Mouse (Mus musculus): ENCODE measurements around the gene Ppox. TPM values are rescaled to one million over a fixed set of nuclear protein-coding genes. Genes with fewer than 3 reads are reported as not detected.

The Ppox gene
- polyA plus RNA-seq, 1 experiment from 2014 or later: 205 TPM

- no peaks in the 10 kb centered on the region for H3K36me3 ChIP-seq (ENCODE audit: control insufficient read depth, insufficient read depth)
- peaks cover 31% of the 10 kb centered on the region for H3K27me3 ChIP-seq (ENCODE audit: control insufficient read depth, insufficient read depth, low read depth, low read length)
- H3K9me3 ChIP-seq (replicated peaks; ENCODE audit: control insufficient read depth, low read length): no peaks in the 10 kb centered on the region
- H3K27ac ChIP-seq (ENCODE audit: low read length): no peak overlapping the region
- peak overlapping the region; percentile 11; the same call in 1 of the 2 replicates for H3K4me3 ChIP-seq (ENCODE audit: low read depth, low read length)
- 25% methylated on average over 13 of the region's 13 CpGs for WGBS (ENCODE audit: insufficient replicate concordance)
- H3K9ac ChIP-seq (ENCODE audit: low read depth, low read length): no peak overlapping the region
- H3K4me2 ChIP-seq (ENCODE audit: low read depth, low read length): 0 out of 2 replicates have a peak overlapping the region, but pooled peaks have one; percentile 2
- peaks cover 11% of the 10 kb centered on the region for H3K4me1 ChIP-seq (ENCODE audit: control insufficient read depth, low read depth, low read length)
- ATAC-seq (ENCODE audit: low read depth): no peak
Measured at GRCm38 (mm10) chr1:171251594-171252324, 29.2 kb downstream of the Ppox start.

- ATAC-seq (ENCODE audit: low read depth): no peak
- H3K9me3 ChIP-seq (replicated peaks; ENCODE audit: control insufficient read depth, low read length): no peaks in the 10 kb centered on the region
- peak within 1 kb of the TSS; percentile 2 for H3K4me2 ChIP-seq (ENCODE audit: low read depth, low read length)
- WGBS (ENCODE audit: insufficient replicate concordance): 30% methylated on average over 26 of the region's 26 CpGs
- no peak within 1 kb of the TSS for H3K9ac ChIP-seq (ENCODE audit: low read depth, low read length)
- peak within 1 kb of the TSS; percentile 11 for H3K4me3 ChIP-seq (ENCODE audit: low read depth, low read length)
- H3K4me1 ChIP-seq (ENCODE audit: control insufficient read depth, low read depth, low read length): peaks cover 17% of the 10 kb centered on the region
- no peaks in the 10 kb centered on the region for H3K36me3 ChIP-seq (ENCODE audit: control insufficient read depth, insufficient read depth)
- H3K27ac ChIP-seq (ENCODE audit: low read length): no peak within 1 kb of the TSS
- H3K27me3 ChIP-seq (ENCODE audit: control insufficient read depth, insufficient read depth, low read depth, low read length): peaks cover 31% of the 10 kb centered on the region
Measured at GRCm38 (mm10) chr1:171250680-171251593, 30.0 kb downstream of the Ppox start, which contains the start of gene Ndufs2. Ndufs2 (minus strand) TSS chr1:171251388.

DNA sequence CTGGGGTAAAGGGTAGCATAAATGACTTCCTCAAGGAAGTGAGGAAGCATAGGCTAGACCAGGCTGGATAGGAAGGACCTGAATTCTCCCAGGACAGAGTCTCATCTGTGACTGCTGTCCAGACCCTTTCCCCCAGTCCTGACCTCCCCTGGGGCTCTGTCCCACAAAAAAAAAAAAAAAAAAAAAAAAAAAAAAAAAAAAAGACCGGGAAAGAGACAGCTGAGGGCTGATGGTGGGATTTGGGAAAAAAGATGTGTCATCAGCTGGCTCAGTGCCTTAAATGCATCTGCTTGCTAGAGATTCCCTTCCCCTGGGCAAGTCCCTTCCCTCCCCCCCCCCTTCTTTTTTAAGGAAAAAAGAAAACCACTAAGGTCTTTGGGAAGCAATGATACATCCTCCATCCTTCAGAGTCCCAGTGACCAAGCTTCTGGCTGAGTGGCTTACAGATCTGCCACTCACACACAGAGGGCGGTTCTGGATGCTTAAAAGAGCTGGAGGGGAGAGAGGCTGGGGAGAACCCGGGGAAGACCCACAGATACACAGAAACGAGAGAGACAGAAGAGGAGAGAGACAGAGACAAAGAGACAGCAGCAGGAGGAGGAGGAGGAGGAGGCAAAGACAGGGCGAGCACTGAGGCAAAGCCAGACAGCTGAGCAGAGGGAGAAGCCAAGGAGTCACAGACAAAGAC is 30.9 kb downstream of the Ppox start, which contains the start of gene Adamts4:
Gene Adamts4 (plus strand): TSS at position 509 of the 688 bp plus-strand sequence.
- Histone ChIP-seq H3K4me3 (ENCODE audit: low read depth, low read length) (peak within 1 kb of the TSS; percentile 11), H3K9ac (ENCODE audit: low read depth, low read length) (no peak within 1 kb of the TSS), H3K36me3 (ENCODE audit: control insufficient read depth, insufficient read depth) (no peaks in the 10 kb centered on the region), H3K4me1 (ENCODE audit: control insufficient read depth, low read depth, low read length) (peaks cover 20% of the 10 kb centered on the region), H3K27ac (ENCODE audit: low read length) (no peak within 1 kb of the TSS), H3K4me2 (ENCODE audit: low read depth, low read length) (peak within 1 kb of the TSS; percentile 2), H3K9me3 (replicated peaks; ENCODE audit: control insufficient read depth, low read length) (no peaks in the 10 kb centered on the region), H3K27me3 (ENCODE audit: control insufficient read depth, insufficient read depth, low read depth, low read length) (peaks cover 31% of the 10 kb centered on the region)
- ATAC-seq (ENCODE audit: low read depth): no peak
- WGBS (ENCODE audit: insufficient replicate concordance): 19% methylated on average over 5 of the region's 5 CpGs

DNA sequence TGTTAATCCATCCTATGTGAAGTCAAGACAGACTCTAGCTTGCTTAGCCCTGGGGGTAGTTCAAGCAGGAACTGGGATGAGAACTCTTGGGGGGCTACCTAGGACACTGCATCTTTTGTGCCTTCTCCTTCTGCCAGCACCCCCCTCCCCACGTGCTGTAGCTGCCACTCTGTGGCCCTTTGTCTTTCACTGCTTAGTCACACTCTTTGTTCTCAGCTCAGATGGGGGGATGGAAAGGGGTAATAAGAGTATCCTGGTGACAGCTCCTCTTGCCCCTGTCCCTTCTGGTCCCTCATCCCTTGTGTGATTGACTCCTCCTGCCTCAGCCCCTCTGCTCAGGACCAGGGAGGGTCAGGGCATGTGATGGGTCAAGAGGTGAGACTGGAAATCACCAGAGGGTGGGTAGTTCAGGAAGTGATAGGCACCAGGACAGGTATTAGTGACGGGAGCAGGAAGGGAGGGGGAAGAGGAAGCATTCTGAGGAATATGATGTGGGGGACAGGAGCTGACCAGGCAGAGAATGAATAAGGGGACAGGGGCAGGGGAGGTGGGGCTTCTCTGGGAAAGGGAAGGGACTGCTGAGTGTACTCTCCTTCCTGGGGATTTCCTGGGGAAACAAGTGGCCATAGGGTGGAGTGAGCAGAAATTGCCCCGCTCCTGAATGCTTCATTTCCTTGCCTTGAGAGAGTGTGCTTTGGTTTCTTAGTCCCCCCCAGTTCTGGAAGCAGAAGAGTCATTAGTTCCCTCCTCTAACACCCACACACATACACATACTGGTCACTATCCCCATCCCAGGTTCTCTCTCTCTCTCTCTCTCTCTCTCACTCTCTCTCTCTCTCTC is 32.4 kb downstream of the Ppox start:
- Histone ChIP-seq H3K4me1 (ENCODE audit: control insufficient read depth, low read depth, low read length) (peaks cover 20% of the 10 kb centered on the region), H3K27ac (ENCODE audit: low read length) (no peak overlapping the region), H3K9ac (ENCODE audit: low read depth, low read length) (no peak overlapping the region)

DNA sequence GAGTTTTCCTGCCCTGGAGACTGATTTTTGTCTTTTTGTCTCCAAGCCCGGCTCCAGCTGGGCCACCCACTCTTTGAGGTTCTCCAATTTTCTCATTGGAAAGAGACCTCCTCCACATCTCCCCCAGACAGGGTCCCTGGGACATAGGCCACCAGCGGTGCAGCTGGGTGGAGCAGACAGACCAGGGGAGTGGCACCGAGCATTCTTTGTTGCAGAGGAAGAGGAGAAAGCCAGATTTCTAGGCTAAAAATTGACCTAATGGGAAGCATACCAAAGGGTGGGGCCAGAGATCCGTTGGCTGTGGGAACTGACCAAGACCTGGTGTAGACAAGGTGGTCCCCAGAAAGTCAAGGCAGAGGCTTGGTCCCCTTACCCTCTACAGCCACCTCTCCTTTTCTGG is 33.1 kb downstream of the Ppox start:
- Histone ChIP-seq H3K27ac (ENCODE audit: low read length) (peak overlapping the region; percentile 86), H3K27me3 (ENCODE audit: control insufficient read depth, insufficient read depth, low read depth, low read length) (peaks cover 31% of the 10 kb centered on the region), H3K9ac (ENCODE audit: low read depth, low read length) (peak overlapping the region; percentile 65; the same call in 1 of the 2 replicates), H3K4me1 (ENCODE audit: control insufficient read depth, low read depth, low read length) (peaks cover 20% of the 10 kb centered on the region), H3K4me2 (ENCODE audit: low read depth, low read length) (peak overlapping the region; percentile 91), H3K9me3 (replicated peaks; ENCODE audit: control insufficient read depth, low read length) (no peaks in the 10 kb centered on the region), H3K36me3 (ENCODE audit: control insufficient read depth, insufficient read depth) (peaks cover 3% of the 10 kb centered on the region; the same call in 1 of the 2 replicates), H3K4me3 (ENCODE audit: low read depth, low read length) (peak overlapping the region; percentile 71)
- WGBS (ENCODE audit: insufficient replicate concordance): 14% methylated on average over 4 of the region's 4 CpGs
- ATAC-seq (ENCODE audit: low read depth): no peak

More for the DNA sequence above, 32.4 kb downstream of the Ppox start:
- ATAC-seq (ENCODE audit: low read depth): no peak
- no peaks in the 10 kb centered on the region for H3K9me3 ChIP-seq (replicated peaks; ENCODE audit: control insufficient read depth, low read length)
- H3K4me3 ChIP-seq (ENCODE audit: low read depth, low read length): no peak overlapping the region
- no peak overlapping the region for H3K4me2 ChIP-seq (ENCODE audit: low read depth, low read length)
- peaks cover 31% of the 10 kb centered on the region for H3K27me3 ChIP-seq (ENCODE audit: control insufficient read depth, insufficient read depth, low read depth, low read length)
- 26% methylated on average over 3 of the region's 3 CpGs for WGBS (ENCODE audit: insufficient replicate concordance)
- peaks cover 3% of the 10 kb centered on the region; the same call in 1 of the 2 replicates for H3K36me3 ChIP-seq (ENCODE audit: control insufficient read depth, insufficient read depth)

DNA sequence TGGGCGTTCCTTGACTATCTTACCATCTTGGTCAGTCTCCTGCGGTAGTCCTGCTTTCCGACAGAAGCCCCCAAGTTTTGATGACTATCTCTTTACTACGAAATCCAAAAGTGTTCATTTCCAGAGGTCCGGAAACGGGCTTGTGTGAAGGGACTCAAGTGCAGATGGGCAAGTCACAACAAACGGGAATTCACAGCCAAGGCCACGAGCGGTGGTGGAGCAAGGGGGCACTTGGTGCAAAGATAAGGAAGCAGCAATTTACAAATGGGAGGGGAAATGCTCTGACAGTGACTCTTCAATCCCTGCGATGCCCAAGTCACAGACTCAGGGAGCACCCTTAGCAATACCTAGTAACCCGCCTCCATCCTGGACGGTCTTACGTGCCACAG is 33.5 kb downstream of the Ppox start:
- peak; percentile 11; the same call in 1 of the 2 replicates for ATAC-seq (ENCODE audit: low read depth)
- Histone ChIP-seq H3K9me3 (replicated peaks; ENCODE audit: control insufficient read depth, low read length) (no peaks in the 10 kb centered on the region), H3K9ac (ENCODE audit: low read depth, low read length) (peak overlapping the region; percentile 65), H3K4me3 (ENCODE audit: low read depth, low read length) (peak overlapping the region; percentile 71), H3K27ac (ENCODE audit: low read length) (peak overlapping the region; percentile 86), H3K4me1 (ENCODE audit: control insufficient read depth, low read depth, low read length) (peaks cover 20% of the 10 kb centered on the region), H3K36me3 (ENCODE audit: control insufficient read depth, insufficient read depth) (peaks cover 3% of the 10 kb centered on the region; the same call in 1 of the 2 replicates), H3K4me2 (ENCODE audit: low read depth, low read length) (peak overlapping the region; percentile 91), H3K27me3 (ENCODE audit: control insufficient read depth, insufficient read depth, low read depth, low read length) (peaks cover 26% of the 10 kb centered on the region)
- WGBS (ENCODE audit: insufficient replicate concordance): 8% methylated on average over 13 of the region's 13 CpGs

- Histone ChIP-seq H3K4me2 (ENCODE audit: low read depth, low read length) (peak overlapping the region; percentile 91), H3K36me3 (ENCODE audit: control insufficient read depth, insufficient read depth) (peaks cover 3% of the 10 kb centered on the region; the same call in 1 of the 2 replicates), H3K4me1 (ENCODE audit: control insufficient read depth, low read depth, low read length) (peaks cover 20% of the 10 kb centered on the region), H3K9ac (ENCODE audit: low read depth, low read length) (peak overlapping the region; percentile 74), H3K27me3 (ENCODE audit: control insufficient read depth, insufficient read depth, low read depth, low read length) (peaks cover 20% of the 10 kb centered on the region), H3K9me3 (replicated peaks; ENCODE audit: control insufficient read depth, low read length) (no peaks in the 10 kb centered on the region), H3K4me3 (ENCODE audit: low read depth, low read length) (peak overlapping the region; percentile 71), H3K27ac (ENCODE audit: low read length) (peak overlapping the region; percentile 86)
- under 1% methylated on average over 41 of the region's 41 CpGs for WGBS (ENCODE audit: insufficient replicate concordance)
- ATAC-seq (ENCODE audit: low read depth): peak; percentile 95
Measured at GRCm38 (mm10) chr1:171246709-171247452, 34.1 kb downstream of the Ppox start.

All from liver, embryonic 16.5 days (tissue).